Comparison of ENCODE assay signal across 8 mouse cellular contexts in genomic region chr3:145648097-145648931, GRCm38 (mm10). TPM values are rescaled to one million over a fixed set of nuclear protein-coding genes. Genes with fewer than 3 reads are reported as not detected.
DNase-seq lines count a peak whose midpoint lies in the region; ATAC-seq and TF ChIP-seq lines count a peak whose summit lies in the region.

No protein-coding gene starts in this region.

- H3K9me3 ChIP-seq in hindbrain, embryonic 10.5 days: no peaks in the 10 kb centered on the region
- no peaks in the 10 kb centered on the region for H3K9me3 ChIP-seq in liver, embryonic 15.5 days (replicated peaks)

- peaks cover 16% of the 10 kb centered on the region for H3K4me1 ChIP-seq in kidney, adult 2 months (ENCODE audit: control insufficient read depth, insufficient read depth, low read length)
- H3K4me1 ChIP-seq in hindbrain, embryonic 10.5 days (replicated peaks): peaks cover 86% of the 10 kb centered on the region
- H3K4me1 ChIP-seq in liver, embryonic 15.5 days (replicated peaks): 0 out of 2 replicates have a peak, but pooled peaks cover 5% of the 10 kb centered on the region

- 38% methylated on average over 26 of the region's 26 CpGs for WGBS in kidney, adult 2 months
- 21% methylated on average over 26 of the region's 26 CpGs for WGBS in hindbrain, embryonic 10.5 days
- 25% methylated on average over 26 of the region's 26 CpGs for WGBS in liver, embryonic 15.5 days (ENCODE audit: insufficient replicate concordance)

- no peaks in the 10 kb centered on the region for H3K36me3 ChIP-seq in kidney, adult 2 months (ENCODE audit: control insufficient read depth, insufficient read depth, low read length)
- peaks cover 7% of the 10 kb centered on the region; the same call in 1 of the 2 replicates for H3K36me3 ChIP-seq in hindbrain, embryonic 10.5 days
- no peaks in the 10 kb centered on the region for H3K36me3 ChIP-seq in liver, embryonic 15.5 days (replicated peaks)

- no peak overlapping the region for H3K9ac ChIP-seq in liver, embryonic 15.5 days

- no peak overlapping the region for H3K27ac ChIP-seq in kidney, adult 2 months (ENCODE audit: insufficient read depth, low read depth, low read length)
- H3K27ac ChIP-seq in hindbrain, embryonic 10.5 days: peak overlapping the region; percentile 95
- no peak overlapping the region for H3K27ac ChIP-seq in liver, embryonic 15.5 days (replicated peaks)

- no peak for ATAC-seq in liver, embryonic 15.5 days (ENCODE audit: insufficient read depth)

- H3K27me3 ChIP-seq in kidney, adult 2 months (replicated peaks; ENCODE audit: control insufficient read depth, insufficient read depth, low read length): no peaks in the 10 kb centered on the region
- H3K27me3 ChIP-seq in hindbrain, embryonic 10.5 days (ENCODE audit: insufficient read depth, poor library complexity, severe bottlenecking): peaks cover 44% of the 10 kb centered on the region
- H3K27me3 ChIP-seq in liver, embryonic 15.5 days: peaks cover 62% of the 10 kb centered on the region

- peak; percentile 33; the same call in 1 of the 2 replicates for TF ChIP-seq CTCF in kidney, adult 2 months (conservative IDR thresholded peaks at IDR 0.05; ENCODE audit: insufficient read depth, insufficient read length, low read depth, low read length)

- DNase-seq in kidney, adult 2 months: no peak
- no peak for DNase-seq in kidney, adult 8-10 months
- DNase-seq in embryo, embryonic 9.5 days (ENCODE audit: extremely low spot score): peak; percentile 57
- peak; percentile 60 for DNase-seq in hindbrain, embryonic 10.5 days (ENCODE audit: low spot score)
- DNase-seq in retina, embryonic 14.5 days (ENCODE audit: low spot score): peak; percentile 75
- DNase-seq in adrenal gland, adult 8-10 months: no peak
- no peak for DNase-seq in layer of hippocampus, adult 11-12 months (ENCODE audit: low spot score)

- no peak for TF ChIP-seq POLR2A in kidney, adult 2 months (IDR thresholded peaks at IDR 0.05; ENCODE audit: low read depth, low read length)

- H3K4me2 ChIP-seq in liver, embryonic 15.5 days: peak overlapping the region; percentile 53

- peak overlapping the region; percentile 82 for H3K4me3 ChIP-seq in kidney, adult 2 months (ENCODE audit: insufficient read depth, low read depth, low read length)
- peak overlapping the region; percentile 72 for H3K4me3 ChIP-seq in hindbrain, embryonic 10.5 days
- H3K4me3 ChIP-seq in liver, embryonic 15.5 days (replicated peaks): peak overlapping the region; percentile 54

RNA-seq across cellular contexts. Expression of gene Ccn1, which starts 1.5 kb away (rescaled TPM):
- polyA plus RNA-seq in kidney, adult 2 months (2012; rRNA removed): 14.2 and 16.5 TPM in 2 replicates
- 42.9 and 43.4 TPM in 2 replicates for polyA plus RNA-seq in hindbrain, embryonic 10.5 days (2016; fragmentation: Nextera tagmentation; extraction: Ambion mirVana)
- polyA plus RNA-seq in liver, embryonic 15.5 days (2015; fragmentation: Nextera tagmentation; extraction: Ambion mirVana): 7.6 and 8.5 TPM in 2 replicates
- 10 to 100 TPM in 2 of 4 experiments, 1 to 10 TPM in 2; 7.9 to 16.9 (median 11.3) TPM for total RNA-seq in adrenal gland, adult 8-10 months (2022)

Comparison
In these comparisons a context has a peak if more than half of its experiments do, and no peak if none do; other contexts are left out.
1. DNase-seq: peak in embryo, embryonic 9.5 days (single experiment), hindbrain, embryonic 10.5 days (single experiment) and retina, embryonic 14.5 days (single experiment); none in kidney, adult 2 months (single experiment), kidney, adult 8-10 months (0 of 2), adrenal gland, adult 8-10 months (single experiment) and layer of hippocampus, adult 11-12 months (single experiment).
2. Peak in every context shown above with its lines, with median percentiles within 50 percentile points of each other: H3K4me3 ChIP-seq.